Mouse (Mus musculus) bone marrow macrophage, adult 2 months (primary cell): ENCODE data around the gene Wwp2.

Experiments used
- CTCF ChIP-seq: IDR thresholded peaks from 2 replicates; pipeline ENCODE4 v1.5.1; 2012; ENCODE audit warnings: low read depth, mild to moderate bottlenecking, low read length, moderate library complexity
- POLR2A ChIP-seq: IDR thresholded peaks from 2 replicates; pipeline ENCODE4 v1.6.1; 2012; ENCODE audit warnings: mild to moderate bottlenecking, low read depth, low read length, borderline replicate concordance

GRCm38 (mm10) chr8:107403038-107403781 lies 33.0 kb upstream of the Wwp2 start, which contains the start of gene Nqo1:
- no peak for TF ChIP-seq CTCF
- no peak for TF ChIP-seq POLR2A
